Mouse (Mus musculus) spleen, adult 12 weeks (tissue): Measurements from ENCODE around the gene Dlx6.

ENCODE experiments used
- DNase-seq: peaks from one replicate; pipeline ENCODE4 v3.0.0; 2022; ENCODE audit warnings: low spot score

Gene Dlx6

GRCm38 (mm10) chr6:6859950-6860410 lies 3.2 kb upstream of the Dlx6 start:
- no peak for DNase-seq

DNA sequence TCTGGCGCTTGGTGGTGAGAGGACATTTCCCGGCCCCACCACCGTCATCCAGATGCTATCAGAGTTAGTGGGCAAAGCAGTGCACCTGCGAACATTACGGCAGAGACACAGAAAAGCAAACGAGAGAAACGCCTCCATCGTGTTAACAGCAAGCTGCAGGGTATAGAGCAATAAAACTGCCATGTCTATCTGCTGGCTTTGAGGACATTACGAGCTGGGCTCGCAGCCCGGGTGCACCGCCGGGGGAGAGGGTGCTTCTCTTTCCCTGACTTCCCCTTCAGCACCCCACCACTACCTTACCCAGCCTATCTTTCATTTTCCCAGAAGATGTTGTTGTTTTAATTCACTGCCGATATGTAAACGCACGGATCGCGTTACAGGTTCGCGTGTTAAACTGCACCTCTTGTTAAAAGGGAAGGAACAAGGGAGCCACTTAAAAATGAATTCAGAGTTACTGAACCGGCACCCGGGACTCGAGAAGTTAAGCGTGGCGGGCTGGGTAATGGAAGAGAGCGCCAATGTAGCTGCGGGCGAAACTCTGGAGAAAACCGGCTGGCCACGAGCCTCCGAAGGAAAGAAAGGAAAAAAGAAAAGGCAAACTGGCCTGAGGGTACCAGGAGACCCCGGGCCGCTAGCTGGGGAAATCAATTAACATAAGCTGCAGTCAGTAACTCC lies 2.6 kb upstream of the Dlx6 start:
- no peak for DNase-seq

GRCm38 (mm10) chr6:6861086-6861797 lies 1.9 kb upstream of the Dlx6 start:
- no peak for DNase-seq

GRCm38 (mm10) chr6:6861798-6862428 lies 1.2 kb upstream of the Dlx6 start:
- no peak for DNase-seq

- no peak for DNase-seq
Observed at GRCm38 (mm10) chr6:6862611-6863010, 523 bp upstream of the Dlx6 start.

- DNase-seq = no peak
Observed at GRCm38 (mm10) chr6:6863955-6864354, 821 bp downstream of the Dlx6 start.

DNA sequence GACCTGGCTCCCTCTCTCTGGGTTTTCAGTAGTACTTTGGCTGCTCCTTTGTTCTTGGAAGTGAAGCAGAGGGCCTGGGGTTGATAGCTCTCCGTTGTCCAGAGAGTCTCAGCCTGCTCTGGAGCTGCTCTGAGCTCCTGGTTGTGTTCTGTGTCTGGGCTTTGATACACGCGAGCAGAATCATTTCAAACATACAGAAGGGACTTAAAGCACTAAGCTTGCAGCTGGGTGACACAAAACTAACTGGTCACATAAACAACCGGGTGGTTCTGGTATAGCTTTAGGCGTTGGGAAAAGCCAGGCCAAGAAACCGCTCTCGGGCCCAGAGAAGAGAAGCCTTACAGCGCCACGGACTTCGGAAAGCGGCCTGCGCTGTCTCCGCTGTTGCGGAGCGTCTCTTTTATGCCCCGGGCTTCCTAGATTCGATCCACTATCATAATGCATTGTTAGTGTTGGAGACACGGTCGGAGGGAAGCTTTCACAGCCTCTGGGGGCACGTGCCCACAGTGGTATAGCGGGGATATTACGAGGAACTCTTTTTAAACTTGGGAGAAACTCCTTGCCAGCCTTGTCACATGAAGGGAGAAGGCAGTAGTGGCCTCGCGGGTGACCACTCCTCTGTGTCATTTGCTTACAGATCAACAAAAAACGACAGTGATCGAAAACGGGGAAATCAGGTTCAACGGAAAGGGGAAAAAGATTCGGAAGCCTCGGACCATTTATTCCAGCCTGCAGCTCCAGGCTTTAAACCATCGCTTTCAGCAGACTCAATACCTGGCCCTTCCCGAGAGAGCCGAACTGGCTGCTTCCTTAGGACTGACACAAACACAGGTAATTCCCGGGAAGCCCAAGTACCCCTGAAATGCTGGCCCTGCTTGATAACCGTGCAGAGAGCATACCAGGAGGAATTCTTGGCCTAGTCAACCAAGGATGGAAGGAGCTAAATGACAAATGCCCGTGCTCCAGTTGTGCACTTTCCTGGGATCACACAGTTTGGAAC lies 1.6 kb downstream of the Dlx6 start:
- DNase-seq = no peak

GRCm38 (mm10) chr6:6867031-6867430 lies 3.9 kb downstream of the Dlx6 start:
- DNase-seq = no peak

- no peak for DNase-seq
Observed at GRCm38 (mm10) chr6:6869041-6869685, 6.0 kb downstream of the Dlx6 start.

DNA sequence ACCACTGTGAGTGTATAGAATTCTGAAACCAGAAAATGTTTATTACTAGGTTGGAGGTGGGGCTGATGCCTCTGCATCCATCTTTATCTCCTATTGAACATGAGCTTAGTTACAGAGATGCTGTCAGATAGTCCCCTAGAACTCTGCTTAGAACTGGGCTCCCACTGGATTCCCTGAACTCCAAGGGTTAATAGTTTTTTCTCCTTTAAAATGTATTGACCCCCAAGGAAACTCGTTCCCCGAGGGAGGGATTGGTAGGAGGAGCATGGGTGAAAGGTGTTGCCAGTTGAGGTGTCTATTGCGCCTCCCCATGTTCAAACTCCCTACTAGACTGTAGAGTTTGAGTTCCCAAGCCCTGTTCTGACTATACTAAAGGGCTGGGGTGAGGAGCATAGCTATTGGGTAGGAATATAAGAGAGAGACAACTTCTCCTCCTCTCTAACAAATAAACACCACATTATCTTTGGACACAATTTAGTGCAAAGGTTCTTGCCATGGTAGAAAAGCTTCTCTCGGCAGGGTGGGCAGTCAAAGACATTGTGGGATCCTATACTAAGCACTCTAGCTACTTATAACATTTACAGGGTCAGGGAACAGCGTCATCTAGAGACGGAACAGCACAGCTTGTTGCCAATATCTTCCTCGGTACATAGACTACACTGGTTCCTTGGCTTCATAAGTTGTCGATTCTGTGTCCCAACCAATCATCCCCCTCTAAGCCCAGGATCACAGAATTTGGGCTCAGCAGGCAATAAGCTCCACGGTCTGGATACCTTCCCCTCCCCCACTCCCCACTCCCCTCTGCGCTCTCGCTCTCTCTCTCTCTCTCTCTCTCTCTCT lies 7.0 kb downstream of the Dlx6 start:
- no peak for DNase-seq

- no peak for DNase-seq
Observed at GRCm38 (mm10) chr6:6870876-6871420, 7.8 kb downstream of the Dlx6 start.

DNA sequence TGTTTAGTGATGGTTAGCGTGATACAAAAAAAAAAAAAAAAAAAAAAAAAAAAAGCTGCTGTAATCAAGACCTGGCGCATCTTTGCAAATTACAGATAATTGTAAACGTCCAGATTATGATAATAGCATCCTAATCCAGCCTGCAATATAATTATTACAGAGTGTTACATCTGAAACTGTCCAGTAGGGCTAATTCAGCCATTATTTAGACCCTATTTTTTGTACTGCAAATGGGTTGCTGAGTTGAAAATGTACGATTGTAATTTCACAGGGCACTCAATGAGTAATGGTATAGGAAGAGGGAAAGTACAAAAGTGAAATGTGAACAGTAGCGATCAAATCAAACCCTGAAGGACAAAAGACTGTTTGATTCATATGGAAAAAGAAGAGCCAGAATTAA lies 8.6 kb downstream of the Dlx6 start:
- DNase-seq = no peak

DNA sequence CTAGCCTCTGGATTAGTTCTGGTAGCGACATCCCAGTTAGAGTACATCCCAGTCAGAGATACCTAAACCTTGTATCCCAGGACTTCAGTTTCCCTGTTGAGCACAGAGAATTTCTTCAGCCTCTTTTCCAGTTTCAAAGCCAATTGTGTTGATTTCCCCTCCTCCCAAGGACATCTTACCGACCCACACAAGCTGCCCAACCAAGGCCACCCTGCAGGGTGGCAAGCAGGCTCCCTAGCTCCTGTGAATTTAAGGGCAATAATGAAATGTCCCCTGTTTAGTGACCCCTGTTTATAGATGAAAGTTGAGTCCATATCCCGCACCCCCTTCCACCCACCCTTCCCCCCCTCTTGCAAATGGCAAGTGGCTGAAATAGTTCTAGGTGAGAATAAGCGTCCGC lies 9.7 kb downstream of the Dlx6 start:
- no peak for DNase-seq

- DNase-seq = no peak
Observed at GRCm38 (mm10) chr6:6873476-6874072, 10.4 kb downstream of the Dlx6 start.

GRCm38 (mm10) chr6:6874073-6874771 lies 11.1 kb downstream of the Dlx6 start:
- DNase-seq = no peak

GRCm38 (mm10) chr6:6875136-6875535 lies 12.0 kb downstream of the Dlx6 start:
- no peak for DNase-seq

- DNase-seq = no peak
Observed at GRCm38 (mm10) chr6:6875676-6876075, 12.5 kb downstream of the Dlx6 start.

DNA sequence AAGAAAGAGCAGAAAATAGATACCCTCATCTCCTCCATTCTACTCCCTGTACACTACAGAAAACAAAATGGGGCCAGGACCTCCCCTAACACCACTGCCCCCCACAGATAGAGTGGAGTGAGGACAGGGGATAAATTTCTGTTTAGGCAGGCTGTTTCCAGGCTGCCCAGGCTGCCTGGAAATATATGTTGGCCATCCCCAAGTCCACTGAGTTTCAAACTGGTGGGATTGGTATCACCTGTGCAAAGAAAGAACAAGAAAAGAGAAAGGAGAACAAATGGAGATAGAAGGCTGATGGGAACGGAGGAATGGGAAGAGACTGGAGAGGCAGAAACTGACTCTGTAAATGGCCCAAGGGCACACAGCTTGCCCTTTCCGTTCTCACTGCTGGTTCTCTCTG lies 13.1 kb downstream of the Dlx6 start:
- DNase-seq = no peak

DNA sequence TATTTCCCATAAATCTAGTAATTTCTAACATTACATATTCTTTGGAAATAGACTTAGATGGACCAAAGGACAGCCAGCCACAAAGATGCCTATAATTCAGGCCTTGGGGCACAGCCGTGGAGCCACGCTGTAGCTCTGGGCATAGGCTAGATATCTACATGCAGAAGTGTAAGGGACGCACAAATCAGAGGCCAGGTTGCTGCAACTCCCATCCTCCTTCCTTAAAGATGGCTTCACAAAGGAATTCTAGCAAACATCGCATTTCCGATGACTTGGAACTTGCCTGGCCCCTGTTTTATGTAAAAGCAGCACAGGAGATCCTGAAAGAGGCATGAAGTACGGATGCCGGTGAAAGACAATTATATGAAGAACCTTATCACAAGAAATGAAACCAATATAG lies 13.6 kb downstream of the Dlx6 start:
- no peak for DNase-seq
